Mouse (Mus musculus): ENCODE measurements at regions not wholly inside any gene's neighbourhood (a gene's known extent, or its start where the extent isn't known, plus 50 kb on each side); places are given as distances from the start of the nearest gene placed in this dataset.
A peak's percentile ranks its signal among the peaks of the same experiment; 100 is the strongest.

GRCm38 (mm10) chr16:67844481-67844880 lies 223.8 kb upstream of the Cadm2 start:
- Histone ChIP-seq H3K36me3 (ENCODE audit: control insufficient read depth, insufficient read depth, low read length) (no peaks in the 10 kb centered on the region), H3K4me3 (ENCODE audit: low read depth, low read length) (no peak overlapping the region), H3K9me3 (ENCODE audit: control insufficient read depth, low read length) (no peaks in the 10 kb centered on the region), H3K27me3 (ENCODE audit: control insufficient read depth, insufficient read depth, low read length) (no peaks in the 10 kb centered on the region), H3K4me2 (ENCODE audit: low read depth) (no peak overlapping the region), H3K9ac (ENCODE audit: low read length) (no peak overlapping the region), H3K4me1 (ENCODE audit: control insufficient read depth, insufficient read depth, low read length) (no peaks in the 10 kb centered on the region), H3K27ac (ENCODE audit: low read depth, low read length) (no peak overlapping the region)
- DNase-seq (ENCODE audit: low spot score) (peak; percentile 10), ATAC-seq (ENCODE audit: insufficient read depth, low FRiP score, low TSS enrichment) (no peak)
- 89% methylated on average over 5 of the region's 5 CpGs for WGBS

GRCm38 (mm10) chr16:67797236-67797635 lies 176.5 kb upstream of the Cadm2 start:
- no peaks in the 10 kb centered on the region for H3K27me3 ChIP-seq (ENCODE audit: control insufficient read depth, insufficient read depth, low read length)
- H3K9me3 ChIP-seq (ENCODE audit: control insufficient read depth, low read length): no peaks in the 10 kb centered on the region
- ATAC-seq (ENCODE audit: insufficient read depth, low FRiP score, low TSS enrichment) (no peak), DNase-seq (ENCODE audit: low spot score) (no peak)
- H3K4me1 ChIP-seq (ENCODE audit: control insufficient read depth, insufficient read depth, low read length): no peaks in the 10 kb centered on the region
- H3K36me3 ChIP-seq (ENCODE audit: control insufficient read depth, insufficient read depth, low read length): no peaks in the 10 kb centered on the region
- H3K4me3 ChIP-seq (ENCODE audit: low read depth, low read length): no peak overlapping the region
- no peak overlapping the region for H3K4me2 ChIP-seq (ENCODE audit: low read depth)
- no peak overlapping the region for H3K27ac ChIP-seq (ENCODE audit: low read depth, low read length)
- H3K9ac ChIP-seq (ENCODE audit: low read length): no peak overlapping the region

- ATAC-seq (ENCODE audit: insufficient read depth, low FRiP score, low TSS enrichment) (peak; percentile 13; the same call in 1 of the 2 replicates), DNase-seq (ENCODE audit: low spot score) (peak; percentile 20)
- Histone ChIP-seq H3K9me3 (ENCODE audit: control insufficient read depth, low read length) (no peaks in the 10 kb centered on the region), H3K27me3 (ENCODE audit: control insufficient read depth, insufficient read depth, low read length) (no peaks in the 10 kb centered on the region), H3K9ac (ENCODE audit: low read length) (no peak overlapping the region), H3K36me3 (ENCODE audit: control insufficient read depth, insufficient read depth, low read length) (no peaks in the 10 kb centered on the region), H3K4me1 (ENCODE audit: control insufficient read depth, insufficient read depth, low read length) (no peaks in the 10 kb centered on the region), H3K27ac (ENCODE audit: low read depth, low read length) (no peak overlapping the region), H3K4me2 (ENCODE audit: low read depth) (no peak overlapping the region), H3K4me3 (ENCODE audit: low read depth, low read length) (no peak overlapping the region)
- WGBS: 49% methylated on average over 3 of the region's 3 CpGs
Observed at GRCm38 (mm10) chr16:67776091-67776490, 155.4 kb upstream of the Cadm2 start.

GRCm38 (mm10) chr16:67769114-67769513 lies 148.4 kb upstream of the Cadm2 start:
- no peak for ATAC-seq (ENCODE audit: insufficient read depth, low FRiP score, low TSS enrichment)

GRCm38 (mm10) chr16:67735398-67735797 lies 114.7 kb upstream of the Cadm2 start:
- H3K36me3 ChIP-seq (ENCODE audit: control insufficient read depth, insufficient read depth, low read length): no peaks in the 10 kb centered on the region
- ATAC-seq (ENCODE audit: insufficient read depth, low FRiP score, low TSS enrichment) (no peak), DNase-seq (ENCODE audit: low spot score) (no peak)
- H3K4me1 ChIP-seq (ENCODE audit: control insufficient read depth, insufficient read depth, low read length): no peaks in the 10 kb centered on the region
- no peaks in the 10 kb centered on the region for H3K9me3 ChIP-seq (ENCODE audit: control insufficient read depth, low read length)
- H3K27me3 ChIP-seq (ENCODE audit: control insufficient read depth, insufficient read depth, low read length): no peaks in the 10 kb centered on the region
- no peak overlapping the region for H3K4me3 ChIP-seq (ENCODE audit: low read depth, low read length)
- no peak overlapping the region for H3K4me2 ChIP-seq (ENCODE audit: low read depth)
- no peak overlapping the region for H3K27ac ChIP-seq (ENCODE audit: low read depth, low read length)
- WGBS: 82% methylated on average over 2 of the region's 2 CpGs
- no peak overlapping the region for H3K9ac ChIP-seq (ENCODE audit: low read length)

More at GRCm38 (mm10) chr16:67769114-67769513, 148.4 kb upstream of the Cadm2 start:
- Histone ChIP-seq H3K4me3 (ENCODE audit: low read depth, low read length) (no peak overlapping the region), H3K27ac (ENCODE audit: low read depth, low read length) (no peak overlapping the region), H3K4me1 (ENCODE audit: control insufficient read depth, insufficient read depth, low read length) (no peaks in the 10 kb centered on the region), H3K36me3 (ENCODE audit: control insufficient read depth, insufficient read depth, low read length) (no peaks in the 10 kb centered on the region), H3K4me2 (ENCODE audit: low read depth) (no peak overlapping the region), H3K9ac (ENCODE audit: low read length) (no peak overlapping the region), H3K27me3 (ENCODE audit: control insufficient read depth, insufficient read depth, low read length) (no peaks in the 10 kb centered on the region), H3K9me3 (ENCODE audit: control insufficient read depth, low read length) (no peaks in the 10 kb centered on the region)
- WGBS: 66% methylated on average over 5 of the region's 5 CpGs
- DNase-seq (ENCODE audit: low spot score): no peak

GRCm38 (mm10) chr16:67698619-67699018 lies 77.9 kb upstream of the Cadm2 start:
- no peaks in the 10 kb centered on the region for H3K36me3 ChIP-seq (ENCODE audit: control insufficient read depth, insufficient read depth, low read length)
- H3K4me3 ChIP-seq (ENCODE audit: low read depth, low read length): no peak overlapping the region
- H3K9ac ChIP-seq (ENCODE audit: low read length): no peak overlapping the region
- no peak for DNase-seq (ENCODE audit: low spot score)
- H3K9me3 ChIP-seq (ENCODE audit: control insufficient read depth, low read length): no peaks in the 10 kb centered on the region
- no peak overlapping the region for H3K4me2 ChIP-seq (ENCODE audit: low read depth)
- no peak overlapping the region for H3K27ac ChIP-seq (ENCODE audit: low read depth, low read length)
- ATAC-seq (ENCODE audit: insufficient read depth, low FRiP score, low TSS enrichment): no peak
- no peaks in the 10 kb centered on the region for H3K27me3 ChIP-seq (ENCODE audit: control insufficient read depth, insufficient read depth, low read length)
- 68% methylated on average over 3 of the region's 3 CpGs for WGBS
- H3K4me1 ChIP-seq (ENCODE audit: control insufficient read depth, insufficient read depth, low read length): no peaks in the 10 kb centered on the region

Data from neural tube, embryonic 11.5 days (tissue).